Mouse (Mus musculus) layer of hippocampus, adult 2 months (tissue): Measurements from ENCODE around the gene Mrpl38. TPM values are rescaled to one million over a fixed set of nuclear protein-coding genes. Genes with fewer than 3 reads are reported as not detected.
"Not testable (repeated sequence)": the region's sequence is repeated elsewhere in the genome, so short reads cannot be mapped to it uniquely, and the experiment has no call there.

Experiments used
- DNase-seq, 2 experiments: peaks; one replicate each; pipeline ENCODE4 v3.0.0; 2022; ENCODE audit warnings: low spot score in 2 of 2
- H3K27ac ChIP-seq: fragments of 200-600 bp; 2 replicates; pipeline ENCODE4 v1.8.1; 2022
- H3K4me3 ChIP-seq: fragments of 200-600 bp; 2 replicates; pipeline ENCODE4 v1.8.1; 2022; ENCODE audit warnings: mild to moderate bottlenecking
- CTCF ChIP-seq: fragments of 200-600 bp; conservative IDR thresholded peaks from 2 replicates; pipeline ENCODE4 v1.8.1; 2022; ENCODE audit warnings: antibody characterized with exemption, mild to moderate bottlenecking, moderate library complexity
- total RNA-seq, 2 experiments: library from RNA; stranded (reverse); gene quantifications; 2 replicates each; pipeline ENCODE4 v1.2.3; 2021

Gene Mrpl38
- total RNA-seq, 2 experiments from 2014 or later, result 64.6 to 66.8 TPM

DNA sequence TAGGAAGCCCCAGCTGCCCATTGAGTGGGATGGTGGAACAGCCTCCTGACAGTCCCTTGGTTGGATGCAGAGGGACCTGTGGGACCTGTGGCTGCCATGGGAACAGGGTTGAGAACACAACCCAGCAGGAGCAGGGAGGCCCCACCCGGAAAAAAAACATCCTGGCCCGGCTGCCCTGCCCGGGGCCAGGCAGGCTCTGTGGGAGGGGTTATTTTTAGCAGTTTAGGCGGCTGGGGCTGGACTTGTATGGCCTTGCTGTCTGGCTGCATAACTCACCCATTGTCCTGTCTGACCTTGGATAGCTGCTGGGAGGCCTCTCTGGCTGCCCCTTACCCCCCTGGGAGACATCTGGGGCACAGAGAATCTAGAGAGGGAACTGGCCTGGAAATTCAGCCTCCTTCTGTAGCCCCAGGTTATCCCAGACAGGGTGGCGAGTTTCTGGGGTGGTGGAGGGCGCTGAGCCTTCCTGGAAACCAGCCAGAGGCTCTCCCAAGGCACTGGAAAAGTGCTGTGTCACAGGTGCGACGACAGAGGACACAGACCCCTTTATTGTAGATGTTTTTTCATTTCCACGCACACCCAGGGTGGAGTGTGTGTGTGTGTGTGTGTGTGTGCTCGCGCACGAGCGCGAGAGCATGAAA, 34.5 kb downstream of the Mrpl38 start:
- no peak overlapping the region for H3K4me3 ChIP-seq
- H3K27ac ChIP-seq, result peak overlapping the region; percentile 77
- no peak for DNase-seq
- no peak for TF ChIP-seq CTCF

DNA sequence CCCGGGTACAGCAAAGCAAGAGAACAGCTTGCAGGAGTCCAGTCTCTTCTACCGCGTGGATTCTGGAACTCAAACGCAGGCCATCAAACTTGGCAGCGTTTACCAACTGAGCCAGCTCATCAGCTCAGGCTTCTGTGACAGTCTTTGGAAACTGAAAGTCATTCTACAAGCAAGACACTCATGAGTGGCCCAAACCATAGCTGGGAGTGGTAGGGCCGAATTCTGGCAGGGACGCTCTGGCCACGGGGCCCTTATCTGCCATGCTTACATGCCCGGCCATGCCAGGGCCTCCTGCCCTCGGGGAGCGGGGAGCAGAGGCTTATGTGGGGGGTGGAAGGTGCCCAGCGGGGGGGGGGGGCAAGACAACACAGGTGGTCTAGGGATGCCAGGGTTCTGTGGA, 35.1 kb downstream of the Mrpl38 start:
- peak overlapping the region; percentile 77; the same call in 1 of the 2 replicates for H3K27ac ChIP-seq
- TF ChIP-seq CTCF, result no peak

DNA sequence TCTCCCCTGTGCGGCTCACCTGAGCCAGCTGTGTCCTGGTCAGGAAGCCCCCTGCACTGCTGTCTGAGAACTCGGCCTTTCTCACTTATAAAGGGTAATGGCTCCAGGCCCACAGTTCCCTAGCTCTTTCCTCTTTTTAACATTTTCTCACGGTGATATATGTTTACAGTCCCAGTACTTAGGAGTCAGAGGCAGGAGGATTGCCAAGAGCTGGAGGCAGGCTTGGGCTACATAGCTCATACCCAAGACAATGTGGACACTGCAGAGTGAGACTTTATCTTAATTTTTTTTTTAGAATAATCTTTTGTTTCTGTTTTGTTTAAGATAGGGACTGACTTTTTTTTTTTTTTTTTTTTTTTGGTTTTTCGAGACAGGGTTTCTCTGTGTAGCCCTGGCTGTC, 36.2 kb downstream of the Mrpl38 start:
- no peak for DNase-seq
- H3K27ac ChIP-seq, result peak overlapping the region; percentile 85
- TF ChIP-seq CTCF, result no peak
- H3K4me3 ChIP-seq, result no peak overlapping the region

More for the DNA sequence above, 35.1 kb downstream of the Mrpl38 start:
- H3K4me3 ChIP-seq, result no peak overlapping the region
- DNase-seq, result no peak

DNA sequence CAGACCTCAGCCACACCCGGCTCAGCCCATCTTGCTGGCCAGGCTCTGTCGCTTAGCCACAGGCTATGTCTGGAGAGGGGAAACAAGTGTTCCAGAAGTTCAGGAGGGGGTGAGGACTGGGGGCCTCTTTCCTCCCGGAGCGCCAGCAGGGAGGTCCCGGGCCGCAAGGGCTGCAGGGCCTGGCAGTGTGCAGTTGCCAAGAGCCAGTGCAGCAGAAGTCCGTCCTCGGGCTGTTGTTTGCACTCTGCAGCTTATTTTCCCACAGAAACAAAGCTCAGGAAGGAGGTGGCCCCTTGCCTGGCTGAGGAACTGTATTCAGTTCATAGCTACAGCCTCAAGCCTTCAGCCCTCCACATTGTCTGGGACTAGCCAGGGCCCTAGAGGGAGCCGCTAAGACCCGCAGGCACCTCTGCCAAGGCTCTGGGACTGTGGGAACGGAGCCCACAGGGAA, 36.7 kb downstream of the Mrpl38 start:
- H3K27ac ChIP-seq, result peak overlapping the region; percentile 85
- no peak for DNase-seq
- TF ChIP-seq CTCF, result peak; percentile 20; the same call in 1 of the 2 replicates
- H3K4me3 ChIP-seq, result no peak overlapping the region

DNA sequence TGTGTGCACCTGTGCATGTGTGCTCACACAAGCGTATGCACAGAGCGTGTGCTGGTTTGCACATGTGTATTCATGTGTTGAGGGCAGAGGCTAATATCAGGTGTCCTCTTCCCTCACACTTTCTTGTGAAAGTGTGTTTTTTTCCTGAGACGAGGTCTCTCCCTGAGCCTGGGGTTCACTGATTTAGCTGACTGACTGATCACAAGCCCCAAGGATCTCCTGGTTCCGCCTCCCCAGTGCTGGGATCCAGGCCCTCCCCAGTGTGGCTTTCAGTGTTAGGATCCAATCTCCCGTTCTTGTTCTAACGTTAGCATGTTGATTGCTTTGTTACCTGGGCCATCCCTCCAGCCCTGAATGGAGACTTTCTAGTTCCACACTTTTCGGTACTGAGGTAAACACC, 37.8 kb downstream of the Mrpl38 start:
- H3K27ac ChIP-seq, result peak overlapping the region; percentile 85
- H3K4me3 ChIP-seq, result no peak overlapping the region
- DNase-seq, result no peak
- no peak for TF ChIP-seq CTCF

DNA sequence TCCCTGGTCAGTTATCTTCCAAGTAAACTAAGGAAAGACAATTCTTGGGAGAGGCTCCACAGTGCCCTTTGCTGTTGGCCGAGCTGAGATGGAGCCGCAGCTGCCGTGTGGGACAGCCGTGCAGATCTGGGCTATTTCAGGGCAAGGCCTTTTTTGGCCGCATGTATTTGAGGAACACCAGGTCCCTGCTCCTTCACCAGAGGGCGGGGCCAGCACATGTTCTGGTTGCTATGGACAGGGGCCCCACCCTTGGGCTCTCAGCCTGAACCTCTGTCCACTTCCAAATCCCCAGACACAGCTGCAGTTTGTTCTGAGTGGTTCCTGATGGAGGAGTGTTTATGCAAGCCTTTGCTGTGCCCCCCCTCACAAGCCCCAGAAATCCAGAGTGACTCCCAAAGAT, 38.3 kb downstream of the Mrpl38 start:
- Histone ChIP-seq H3K4me3 (no peak overlapping the region), H3K27ac (no peak overlapping the region)
- no peak for TF ChIP-seq CTCF
- DNase-seq, result no peak

DNA sequence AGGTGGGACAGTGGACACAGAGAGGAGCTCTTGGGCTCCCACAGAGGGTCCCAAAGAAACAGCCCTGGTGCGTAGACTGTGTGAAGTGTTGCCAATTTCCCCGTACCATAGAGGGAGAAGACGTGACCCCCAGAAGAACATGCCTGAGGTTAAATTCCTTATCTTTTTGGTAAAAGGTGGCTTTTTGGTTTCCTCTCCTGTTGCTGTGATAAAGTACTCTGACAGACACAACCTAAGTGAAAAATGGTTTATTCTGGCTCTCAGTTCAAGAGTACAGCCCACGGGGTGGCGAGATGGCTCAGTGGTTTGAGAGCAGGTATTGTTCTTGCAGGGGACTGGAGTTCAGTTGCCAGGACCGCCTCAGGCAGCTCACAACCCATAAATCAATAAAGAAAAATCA, 39.2 kb downstream of the Mrpl38 start:
- Histone ChIP-seq H3K27ac (peak overlapping the region; percentile 11; the same call in 1 of the 2 replicates), H3K4me3 (no peak overlapping the region)
- no peak for DNase-seq
- no peak for TF ChIP-seq CTCF

DNA sequence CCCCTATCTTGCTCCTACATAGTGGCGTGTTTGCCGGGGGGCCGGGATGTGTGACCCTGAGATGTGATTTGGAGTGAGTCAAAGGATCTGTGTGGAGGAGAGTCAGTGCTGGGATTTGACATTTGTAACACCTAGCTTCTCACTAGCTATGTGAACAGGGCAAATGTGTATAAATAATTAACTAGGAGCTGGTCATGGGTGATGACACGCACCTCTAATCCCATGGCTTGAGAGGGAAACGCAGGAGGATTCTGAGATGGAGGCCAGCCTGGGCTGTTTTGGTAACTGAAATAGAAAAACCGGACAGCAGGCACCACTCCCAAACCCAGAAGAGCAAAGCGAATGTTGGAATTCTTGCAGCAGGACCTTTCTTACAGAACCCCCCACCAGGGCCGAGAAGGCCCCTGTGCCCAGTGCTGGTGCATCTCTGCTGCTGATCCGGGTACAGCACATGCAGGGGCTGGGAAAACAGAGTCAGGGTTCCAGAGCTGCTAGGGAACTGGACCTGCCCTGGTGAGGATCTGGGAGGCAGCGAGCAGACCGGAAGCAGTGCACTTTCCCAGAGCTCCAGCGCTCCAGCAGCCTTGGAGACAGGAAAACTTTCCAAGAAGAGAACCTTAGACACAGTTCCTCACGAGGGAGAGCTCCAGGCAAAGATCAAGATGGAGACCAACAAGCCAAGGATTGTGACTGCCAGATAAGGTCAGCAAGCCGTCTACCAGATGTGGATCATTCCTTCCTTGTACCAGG, 39.8 kb downstream of the Mrpl38 start:
- H3K4me3 ChIP-seq, result no peak overlapping the region
- DNase-seq, result no peak
- H3K27ac ChIP-seq, result peak overlapping the region; percentile 11; the same call in 1 of the 2 replicates
- TF ChIP-seq CTCF, result no peak

DNA sequence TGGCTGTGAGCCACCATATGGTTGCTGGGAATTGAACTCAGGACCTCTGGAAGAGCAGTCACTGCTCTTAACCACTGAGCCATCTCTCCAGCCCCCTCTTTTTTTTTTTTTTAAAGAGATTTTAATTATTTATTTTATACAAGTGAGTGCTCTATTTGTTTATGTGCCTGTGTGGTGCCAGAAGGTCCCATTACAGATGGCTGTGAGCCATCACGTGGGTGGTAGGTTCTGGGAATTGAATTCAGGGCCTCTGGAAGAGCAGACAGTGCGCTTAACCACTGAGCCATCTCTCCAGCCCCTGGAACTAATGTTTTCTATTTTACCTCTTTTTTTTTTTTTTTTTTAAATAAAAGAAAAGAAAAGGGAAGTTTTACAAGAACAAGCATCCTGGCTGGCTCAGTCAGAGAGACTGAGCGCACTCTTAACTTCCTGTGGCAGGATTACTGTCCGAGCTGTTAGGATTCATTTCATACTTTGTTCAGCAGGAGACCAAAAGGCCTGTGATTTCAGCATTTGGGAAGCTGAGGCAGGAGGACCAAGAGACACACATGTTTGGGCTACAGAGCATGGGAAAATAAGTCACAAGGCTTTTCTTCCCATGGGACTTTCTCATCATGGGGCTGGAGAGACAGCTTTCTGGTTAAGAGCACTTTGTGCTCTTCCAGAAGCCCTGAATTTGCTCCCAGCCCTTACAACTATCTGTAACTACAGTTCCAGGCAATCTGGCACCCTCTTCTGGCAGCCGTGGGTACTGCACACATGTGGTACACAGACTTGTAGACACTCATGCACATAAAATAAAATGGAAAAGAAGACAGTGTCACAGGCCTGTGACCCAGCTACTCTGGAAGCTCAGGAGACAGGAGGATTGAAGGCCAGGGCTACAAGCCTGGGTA, 42.2 kb downstream of the Mrpl38 start:
- DNase-seq, result no peak
- peak; percentile 72 for TF ChIP-seq CTCF
- Histone ChIP-seq H3K4me3 (no peak overlapping the region), H3K27ac (no peak overlapping the region)

DNA sequence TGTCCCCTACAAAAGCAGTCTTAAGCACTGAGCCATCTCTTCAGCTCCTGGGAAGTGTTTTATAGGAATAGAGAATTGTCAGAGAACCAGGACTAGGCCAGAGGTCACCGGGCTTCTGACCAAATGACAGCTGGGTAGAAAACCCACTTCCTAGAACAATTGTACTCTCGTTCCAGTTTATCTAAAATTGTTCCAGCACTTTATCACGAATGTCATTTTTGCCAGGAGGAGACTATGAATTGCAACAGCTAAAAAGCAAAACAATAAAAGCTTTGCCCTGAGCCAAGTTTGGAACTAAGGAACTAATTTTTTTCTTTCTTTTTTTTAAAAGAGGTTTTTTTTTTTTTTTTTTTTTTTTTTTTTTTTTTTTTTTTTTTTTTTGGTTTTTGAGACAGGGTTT, 43.1 kb downstream of the Mrpl38 start:
- DNase-seq, result no peak
- no peak overlapping the region for H3K27ac ChIP-seq
- no peak overlapping the region for H3K4me3 ChIP-seq
- no peak for TF ChIP-seq CTCF

DNA sequence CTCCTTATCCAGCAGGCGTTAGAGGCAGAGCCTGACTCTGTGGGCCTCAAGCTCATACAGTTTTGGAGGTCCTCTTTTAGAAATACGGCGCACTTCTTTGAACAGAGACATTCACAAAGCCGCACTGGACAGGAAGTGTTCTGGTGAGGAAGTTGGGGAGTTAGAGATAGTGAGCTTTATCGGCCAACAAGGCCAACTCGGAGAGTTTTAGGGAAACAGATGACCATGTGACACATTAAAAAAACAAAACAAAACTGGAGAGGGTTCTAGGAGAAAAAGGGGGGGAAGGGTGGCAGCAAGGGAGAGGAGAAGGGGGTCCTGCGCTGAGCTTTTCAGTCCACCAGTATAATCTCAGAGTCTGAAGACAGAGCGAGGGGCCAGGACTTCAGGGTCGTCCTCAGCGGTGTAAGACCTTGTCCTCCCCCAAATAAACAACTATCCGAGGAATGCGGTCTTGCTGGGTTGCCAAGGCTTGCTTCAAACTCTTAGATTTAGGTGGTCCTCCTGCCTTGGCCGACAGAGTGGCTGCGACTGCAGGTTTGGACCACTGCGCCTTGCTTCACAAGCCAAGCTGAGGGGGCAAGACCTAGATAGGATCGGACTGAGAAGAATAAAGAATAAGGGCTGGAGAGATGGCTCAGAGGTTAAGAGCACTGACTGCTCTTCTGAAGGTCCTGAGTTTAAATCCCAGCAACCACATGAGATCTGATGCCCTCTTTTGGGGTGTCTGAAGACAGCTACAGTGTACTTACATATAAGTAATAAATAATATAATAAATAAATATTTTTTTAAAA, 44.7 kb downstream of the Mrpl38 start:
- Histone ChIP-seq H3K27ac (peak overlapping the region; percentile 63), H3K4me3 (no peak overlapping the region)
- no peak for DNase-seq
- no peak for TF ChIP-seq CTCF

DNA sequence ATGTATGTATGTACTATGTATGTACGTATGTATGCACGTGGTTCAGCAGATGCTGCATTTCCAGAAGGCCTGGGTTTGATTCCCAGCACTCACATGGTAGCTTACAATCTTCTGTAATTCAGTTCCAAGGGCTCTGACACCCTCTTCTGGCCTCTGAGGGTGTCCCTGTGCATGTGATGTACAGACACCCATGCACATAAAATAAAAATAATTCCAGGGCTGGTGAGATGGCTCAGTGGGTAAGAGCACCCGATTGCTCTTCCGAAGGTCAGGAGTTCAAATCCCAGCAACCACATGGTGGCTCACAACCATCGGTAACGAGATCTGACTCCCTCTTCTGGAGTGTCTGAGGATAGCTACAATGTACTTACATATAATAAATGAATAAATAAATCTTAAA, 45.7 kb downstream of the Mrpl38 start:
- not testable (repeated sequence) for DNase-seq, H3K27ac ChIP-seq, H3K4me3 ChIP-seq
- 0 out of 2 replicates have a peak, but pooled peaks have one; percentile 7 for TF ChIP-seq CTCF

DNA sequence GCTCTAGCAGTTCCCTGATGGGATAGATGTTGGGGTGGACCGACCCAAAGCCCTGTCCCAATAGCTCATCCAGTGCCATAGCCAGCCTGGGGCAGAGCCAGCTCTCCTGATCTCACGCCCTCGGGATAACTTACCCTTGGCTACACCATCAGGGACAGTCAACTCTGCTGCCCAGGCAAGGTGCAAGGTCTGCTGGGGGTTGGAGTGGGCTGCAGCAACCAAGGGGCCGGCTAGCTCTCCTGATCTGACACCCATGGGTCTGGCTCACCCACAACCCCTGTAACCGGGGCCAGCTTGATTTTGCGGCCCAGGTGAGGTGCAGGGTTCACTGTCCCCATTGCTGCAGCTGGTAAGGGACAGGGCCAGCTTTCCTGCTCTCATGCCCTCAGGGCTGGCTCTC, 47.1 kb downstream of the Mrpl38 start:
- H3K4me3 ChIP-seq, result no peak overlapping the region
- no peak for DNase-seq
- H3K27ac ChIP-seq, result no peak overlapping the region
- TF ChIP-seq CTCF, result no peak
